Mouse (Mus musculus): ENCODE measurements at regions not wholly inside any gene's neighbourhood (a gene's known extent, or its start where the extent isn't known, plus 50 kb on each side); places are given as distances from the start of the nearest gene placed in this dataset.

DNA sequence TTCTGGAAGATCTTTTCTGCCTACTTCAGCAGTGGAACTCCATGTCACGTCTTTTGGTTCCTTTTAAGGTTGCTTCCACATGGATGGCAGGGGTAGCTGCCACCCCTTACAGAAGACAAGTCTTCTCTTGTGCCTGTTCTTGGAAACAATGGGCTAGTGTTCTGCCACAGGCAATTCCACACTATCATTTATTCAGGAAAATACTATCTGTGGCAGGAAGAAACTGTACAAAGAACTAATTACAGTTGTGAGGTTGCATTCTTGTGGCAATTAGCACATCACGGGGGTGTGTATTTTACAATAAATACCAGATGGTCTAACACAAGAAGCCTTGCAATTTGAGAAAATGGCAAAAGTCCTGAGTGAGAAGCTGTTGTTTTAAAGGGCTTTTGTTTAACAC lies 489.8 kb downstream of the Ccdc50 start:
- DNase-seq = no peak

DNA sequence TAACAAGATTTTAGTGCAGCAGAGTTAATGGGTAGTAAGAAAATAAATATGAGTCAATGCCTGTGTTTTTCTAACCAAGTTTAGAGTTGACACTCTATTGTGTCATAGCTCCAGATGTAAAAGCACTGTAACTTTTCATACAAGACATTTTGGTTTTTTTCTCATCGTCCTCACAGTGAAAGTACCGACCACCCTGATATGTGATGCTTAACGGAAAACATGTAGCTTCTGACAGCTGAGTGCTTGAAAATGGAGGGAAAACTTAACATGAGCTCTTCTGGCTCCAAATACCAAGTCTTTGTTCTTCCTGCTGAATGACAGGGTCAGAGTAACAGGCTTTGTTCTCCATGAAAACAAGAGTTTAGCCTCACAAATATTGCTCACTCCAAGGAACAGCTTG lies 490.3 kb downstream of the Ccdc50 start:
- no peak for DNase-seq

DNA sequence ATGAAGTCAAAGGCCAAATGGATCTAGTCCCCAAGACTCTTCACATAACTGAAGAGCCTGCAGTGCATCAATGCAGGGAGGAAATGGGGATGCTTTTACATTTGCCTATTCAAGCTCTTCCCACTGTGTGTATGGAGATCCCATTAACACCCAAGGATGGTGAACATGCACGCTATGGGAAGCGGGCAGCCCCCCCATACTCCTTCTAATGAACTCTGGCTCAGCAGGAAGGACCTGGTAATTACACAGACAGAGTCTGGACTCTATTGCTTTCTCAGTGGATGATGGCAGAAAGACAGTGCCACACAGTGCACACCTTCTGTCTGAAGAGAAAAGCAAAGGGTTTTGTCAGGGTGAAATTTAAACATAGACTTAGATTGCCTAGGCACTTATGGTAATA lies 495.7 kb downstream of the Ccdc50 start:
- no peak for DNase-seq

DNA sequence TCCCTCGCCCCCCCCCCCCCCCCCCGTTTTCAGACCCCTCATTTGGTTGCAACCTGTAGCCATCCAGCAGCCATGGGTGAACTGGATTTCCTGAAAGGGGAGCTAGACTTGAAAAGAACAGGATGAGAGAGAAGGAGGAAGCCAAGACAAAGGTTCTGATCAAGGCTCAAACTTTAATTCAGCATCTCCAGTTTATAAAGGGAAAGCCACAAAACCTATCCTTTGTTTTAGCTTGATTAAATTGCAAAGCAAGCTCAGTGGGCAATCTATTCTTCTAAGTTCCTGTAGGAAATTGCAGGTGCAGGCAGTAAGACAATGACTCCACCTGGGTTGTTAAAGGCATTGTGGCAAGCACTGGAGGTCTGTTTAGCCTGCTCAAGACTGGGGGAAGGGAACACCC lies 517.4 kb downstream of the Ccdc50 start:
- no peak for DNase-seq

GRCm38 (mm10) chr16:27915422-27915821 lies 526.8 kb downstream of the Ccdc50 start:
- DNase-seq = no peak

GRCm38 (mm10) chr16:27925528-27926360 lies 537.1 kb downstream of the Ccdc50 start:
- DNase-seq = no peak

DNA sequence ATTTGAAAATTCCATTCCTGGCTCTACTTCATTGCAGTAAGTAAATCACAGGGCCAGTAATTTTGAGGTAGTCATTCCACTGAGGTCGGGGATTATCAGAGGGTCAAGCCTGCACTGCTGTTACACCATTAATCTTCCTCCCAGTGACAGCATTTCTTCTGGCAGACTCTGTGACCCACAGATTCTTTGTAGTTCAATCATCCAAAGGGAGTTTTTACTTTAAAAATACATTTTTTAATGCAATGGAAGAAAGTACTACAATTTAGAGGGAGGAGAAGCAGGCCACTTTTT lies 537.6 kb downstream of the Ccdc50 start:
- DNase-seq = no peak

- DNase-seq = no peak
Observed at GRCm38 (mm10) chr16:27949291-27949690, 560.6 kb downstream of the Ccdc50 start.

DNA sequence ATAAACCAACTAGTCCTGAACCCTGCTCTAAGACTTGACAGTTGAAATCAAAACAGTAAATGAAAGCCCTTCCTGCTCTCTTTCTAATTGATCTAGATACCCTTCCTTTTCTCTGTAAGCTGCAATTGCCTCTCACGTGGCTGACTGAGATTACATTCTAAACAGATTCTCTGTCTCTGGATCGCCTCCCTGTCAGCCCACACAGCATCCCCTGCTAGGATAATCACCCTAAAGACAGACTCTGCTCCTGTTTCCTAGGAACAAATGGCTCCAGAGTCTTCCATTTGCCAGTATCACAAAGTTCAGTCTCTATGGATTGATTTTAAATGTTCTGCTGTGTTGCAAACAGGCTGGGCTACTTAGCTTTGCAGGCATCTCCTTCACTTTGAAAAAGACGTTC lies 561.1 kb downstream of the Ccdc50 start:
- no peak for DNase-seq

GRCm38 (mm10) chr16:27962811-27963210 lies 574.1 kb downstream of the Ccdc50 start:
- DNase-seq = no peak

GRCm38 (mm10) chr16:27978730-27979440 lies 590.2 kb downstream of the Ccdc50 start:
- peak; percentile 6 for DNase-seq

DNA sequence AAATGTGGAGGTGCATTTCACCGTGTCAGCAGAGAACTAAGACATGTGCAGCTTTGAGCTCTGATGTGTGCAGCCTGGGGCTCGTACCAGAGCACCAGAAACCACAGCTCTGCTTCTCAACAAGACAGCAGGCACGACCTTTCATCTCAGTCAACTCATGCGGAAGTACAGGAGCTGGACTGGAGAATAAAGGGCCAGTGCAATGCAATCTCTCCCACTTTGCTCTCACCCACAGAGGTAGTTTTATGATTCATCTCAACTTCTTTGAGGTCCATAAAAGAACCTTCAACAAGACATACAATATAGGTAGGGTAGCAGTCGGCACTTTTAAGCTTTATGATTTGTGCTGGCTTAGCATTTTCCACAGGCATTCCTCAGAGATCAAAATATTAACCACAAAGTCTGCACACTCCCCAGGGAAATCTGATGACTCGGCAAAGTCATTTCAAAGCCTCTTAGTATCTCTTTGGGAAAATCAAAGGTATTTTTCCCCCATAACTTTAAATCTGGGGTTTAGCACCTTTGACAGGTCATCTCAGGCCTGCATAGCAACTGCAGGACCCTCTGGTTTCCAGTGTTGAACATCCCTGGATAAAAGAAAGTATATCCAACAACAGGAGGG lies 626.7 kb downstream of the Ccdc50 start:
- DNase-seq = no peak

- DNase-seq = no peak
Observed at GRCm38 (mm10) chr16:28018311-28018710, 629.6 kb downstream of the Ccdc50 start.

GRCm38 (mm10) chr16:28038954-28039353 lies 650.3 kb downstream of the Ccdc50 start:
- no peak for DNase-seq

DNA sequence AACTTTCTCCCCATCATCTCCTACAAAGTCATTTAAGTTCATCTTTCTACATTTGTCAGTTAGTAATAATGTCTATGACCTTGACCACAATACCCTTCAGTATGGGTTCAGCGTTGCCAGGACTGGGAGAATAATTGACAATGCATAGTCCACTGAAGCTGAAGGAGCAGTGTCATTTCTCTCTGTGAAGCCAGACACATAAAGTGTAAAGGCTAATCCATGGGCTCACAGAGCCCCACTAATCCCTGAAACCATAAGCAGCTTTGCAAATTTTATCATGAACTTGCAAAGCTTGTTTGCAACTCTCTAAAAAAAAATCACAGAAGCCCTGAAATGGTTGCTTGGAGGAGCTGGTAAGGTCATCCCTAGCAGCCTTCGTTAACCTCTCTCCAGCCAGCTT lies 654.4 kb downstream of the Ccdc50 start:
- DNase-seq = no peak

DNA sequence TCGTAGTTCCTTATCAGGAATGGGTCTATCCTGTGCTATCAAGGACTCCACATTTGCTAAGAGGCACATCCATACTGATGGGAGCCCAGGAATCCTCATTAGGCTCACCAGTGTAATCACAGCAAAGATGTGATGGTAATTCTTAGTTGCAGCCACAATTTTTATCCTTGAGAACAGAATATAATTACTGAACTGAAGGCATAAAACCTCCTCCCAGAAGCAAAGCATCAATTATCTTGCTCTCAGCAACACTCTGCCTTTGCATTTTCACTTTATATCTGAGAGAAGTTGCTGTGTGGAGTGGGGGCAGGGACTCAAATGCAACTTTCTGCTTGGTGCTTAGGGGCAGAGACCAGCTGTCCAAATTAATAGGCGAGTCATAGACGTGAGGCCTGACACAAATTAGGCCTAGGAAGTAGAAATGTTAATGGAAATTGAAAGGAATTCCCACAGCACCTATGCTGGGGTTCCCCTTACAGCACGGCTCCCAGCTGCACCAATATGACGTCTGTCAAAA lies 676.2 kb downstream of the Ccdc50 start:
- no peak for DNase-seq

DNA sequence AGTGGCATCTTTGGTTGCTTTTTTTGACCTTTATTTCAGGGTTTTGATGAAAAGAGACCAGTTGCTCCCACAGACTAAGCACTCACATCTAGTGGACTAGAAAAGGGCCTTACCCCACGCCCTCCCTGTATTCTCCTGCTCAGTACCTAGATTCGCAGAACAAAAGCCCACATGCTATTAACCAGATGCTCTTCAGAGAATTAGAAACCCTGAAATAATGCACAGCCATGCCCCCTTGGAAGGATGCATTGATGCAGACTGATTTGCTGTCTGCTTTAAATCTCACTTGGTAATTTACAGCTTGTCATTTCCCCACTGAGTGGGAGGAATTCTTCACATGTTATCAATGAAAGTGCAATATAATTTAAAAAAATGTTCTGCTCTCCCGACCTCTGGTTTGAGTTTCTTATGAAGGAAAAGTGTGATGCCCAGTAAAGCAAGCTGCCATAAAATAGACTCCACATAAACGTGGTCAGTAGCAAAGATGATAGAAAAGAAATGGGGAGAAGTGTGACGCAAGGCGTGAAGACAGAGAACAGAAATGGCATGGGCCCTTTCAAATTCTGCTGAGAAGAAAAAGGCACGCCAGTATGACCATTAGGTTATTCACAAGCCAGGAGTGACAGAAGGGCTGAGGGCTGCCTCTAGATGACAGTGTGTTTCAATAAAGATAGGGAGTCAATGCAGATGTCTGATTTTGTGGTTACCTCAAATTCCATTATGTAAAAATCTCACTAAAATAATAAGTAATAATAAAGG lies 669.8 kb downstream of the Fgf12 start:
- no peak for DNase-seq

DNA sequence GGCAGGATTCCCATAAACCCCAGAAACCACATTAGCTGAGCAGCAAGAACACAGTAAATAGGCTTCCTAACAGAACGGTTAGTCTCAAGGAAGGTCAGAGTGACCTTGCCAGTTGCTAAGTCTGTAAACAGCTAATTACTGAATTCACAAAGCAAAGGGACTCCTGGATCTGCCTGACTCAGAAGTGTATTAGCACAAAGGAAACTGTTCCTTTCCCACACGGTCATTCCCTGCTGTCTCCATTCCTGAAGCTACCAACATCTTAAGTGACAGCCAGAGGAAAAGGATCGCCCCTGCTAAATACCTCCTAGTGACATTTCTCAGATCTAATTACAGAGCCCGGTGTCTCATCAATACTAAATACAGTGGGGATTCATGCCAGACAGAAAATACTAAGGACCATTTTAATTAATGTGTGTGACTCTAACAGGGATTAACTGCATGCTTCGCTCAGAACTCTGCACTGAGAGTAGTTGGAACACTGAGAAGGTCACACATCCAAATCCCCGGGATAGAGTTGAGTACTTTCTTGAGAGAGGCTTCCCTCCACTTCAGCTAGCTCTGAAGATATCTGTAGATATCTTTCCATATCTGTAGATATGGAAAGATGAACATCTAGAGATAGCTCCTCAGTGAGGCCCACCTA lies 663.3 kb downstream of the Fgf12 start:
- DNase-seq = no peak

DNA sequence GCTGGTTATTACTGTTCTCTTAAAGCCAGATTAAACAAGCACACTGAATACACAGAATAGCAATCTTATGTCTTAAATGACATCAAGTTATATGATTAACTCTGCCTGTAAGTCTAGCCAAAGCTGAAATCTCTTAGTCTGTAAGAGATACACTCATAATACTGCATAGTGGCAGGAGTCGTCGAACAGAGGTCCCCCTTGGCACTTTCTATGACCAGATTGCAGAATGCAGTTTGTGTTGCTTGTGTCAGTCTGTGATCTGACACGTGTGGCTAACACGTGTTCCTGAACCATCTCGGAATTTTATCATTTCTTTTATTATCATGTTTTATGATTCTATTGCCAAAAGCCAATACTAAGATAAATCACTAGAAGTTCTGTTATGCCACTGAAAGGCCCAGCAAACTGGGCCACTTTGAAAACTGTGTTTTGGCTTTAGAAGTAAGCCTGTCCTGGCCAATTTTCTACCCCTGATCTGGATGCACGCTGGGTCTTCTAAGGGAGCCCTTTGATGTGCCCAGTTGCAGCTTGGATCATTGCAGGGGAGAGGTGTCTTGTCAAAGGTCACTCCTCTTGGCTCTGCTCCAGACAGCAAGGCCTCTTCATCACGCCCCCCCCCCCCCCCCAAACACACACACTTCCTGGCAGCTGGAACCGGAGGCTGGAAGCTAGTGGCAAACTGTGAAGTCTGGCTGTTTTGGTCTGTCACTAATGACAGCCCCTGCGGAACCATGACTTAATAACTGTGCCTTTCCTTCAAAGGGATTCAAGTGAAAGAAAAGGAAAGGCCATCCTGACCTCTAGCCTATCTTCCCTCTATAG lies 648.4 kb downstream of the Fgf12 start:
- no peak for DNase-seq

DNA sequence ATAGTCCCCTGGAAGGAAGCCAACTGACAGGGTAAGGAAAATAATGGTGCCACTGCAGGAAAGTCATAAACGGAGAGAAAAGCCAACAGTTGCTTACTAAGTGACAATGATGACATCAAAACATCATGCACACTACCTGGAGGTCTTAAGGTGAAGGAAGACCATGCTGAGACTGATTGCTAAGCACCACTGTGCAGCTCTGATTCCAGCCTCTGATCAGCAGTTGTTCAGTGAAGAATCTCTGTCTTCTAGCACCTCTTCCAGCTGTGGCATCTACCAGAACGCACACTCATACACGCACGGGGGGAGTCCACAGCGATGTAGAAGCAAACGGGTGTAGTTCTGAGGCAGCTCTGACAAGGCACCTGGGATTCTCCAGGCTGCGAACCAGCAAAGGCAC lies 647.8 kb downstream of the Fgf12 start:
- no peak for DNase-seq

DNA sequence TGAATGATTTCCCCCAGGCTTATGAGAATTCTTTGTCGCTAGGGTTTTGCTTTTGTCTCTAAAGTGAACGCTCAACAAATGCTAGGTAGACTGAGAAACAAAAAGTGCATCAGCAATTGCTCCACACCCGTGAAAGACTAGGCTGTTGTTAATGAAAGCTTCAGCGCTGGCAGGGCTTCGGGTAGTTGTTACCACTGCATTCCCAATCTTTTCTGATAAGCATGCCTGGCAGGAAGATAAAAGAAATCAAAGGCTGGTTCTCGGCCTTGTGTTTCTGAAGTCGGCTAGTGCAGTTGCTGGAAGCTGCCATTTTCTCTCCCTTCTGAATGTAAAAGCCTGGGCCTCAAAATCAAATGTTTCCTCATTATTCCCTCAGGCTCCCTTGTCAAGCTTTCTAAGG lies 647.0 kb downstream of the Fgf12 start:
- no peak for DNase-seq

DNA sequence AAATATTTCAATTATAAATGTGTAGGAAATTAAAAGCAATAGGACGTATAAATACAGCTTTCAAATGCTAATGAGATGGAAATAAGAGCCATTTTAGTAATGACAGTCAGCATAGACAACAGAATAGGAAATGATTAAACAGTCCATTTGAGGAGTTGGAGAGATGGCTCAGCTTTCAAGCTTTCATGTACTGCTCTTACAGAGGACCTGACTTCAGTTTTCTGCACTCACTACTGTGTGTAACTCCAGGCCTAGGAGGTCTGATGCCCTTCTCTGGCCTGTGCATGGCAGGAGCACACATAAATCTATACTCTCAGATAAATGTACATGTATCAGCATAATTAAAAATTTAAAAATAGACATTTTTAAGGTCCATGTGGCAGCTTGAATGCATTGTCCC lies 643.1 kb downstream of the Fgf12 start:
- DNase-seq = no peak
